Mouse (Mus musculus): ENCODE measurements around the gene Srgap3.

The Srgap3 gene

DNA sequence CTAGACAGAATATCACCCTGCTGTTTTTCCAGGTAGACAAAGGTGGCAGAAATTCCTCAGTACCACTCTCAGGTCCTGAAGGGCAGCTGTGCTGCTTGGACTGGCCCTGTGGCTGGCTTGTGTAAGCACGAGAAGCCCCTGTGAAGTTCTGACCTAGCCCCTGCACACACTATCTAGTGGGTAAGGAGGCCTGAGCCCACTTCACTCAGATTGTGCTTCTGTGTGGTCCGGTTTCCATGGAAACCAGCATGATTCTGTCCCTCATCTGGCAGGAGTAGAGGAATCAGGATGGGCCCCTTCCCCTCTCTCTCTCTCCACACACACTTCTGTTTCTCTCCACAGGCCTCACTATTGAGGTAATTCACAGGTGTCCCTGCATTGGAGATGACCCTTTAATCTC lies 212.0 kb downstream of the Srgap3 start:
- in situ Hi-C loops (cut with MboI; ENCODE audit: low pct_unique_long_range_greater_than_20kb in 1 of 2, low sequenced_read_pairs in 2 of 2, unreplicated experiment in 1 of 2): no loop called here

DNA sequence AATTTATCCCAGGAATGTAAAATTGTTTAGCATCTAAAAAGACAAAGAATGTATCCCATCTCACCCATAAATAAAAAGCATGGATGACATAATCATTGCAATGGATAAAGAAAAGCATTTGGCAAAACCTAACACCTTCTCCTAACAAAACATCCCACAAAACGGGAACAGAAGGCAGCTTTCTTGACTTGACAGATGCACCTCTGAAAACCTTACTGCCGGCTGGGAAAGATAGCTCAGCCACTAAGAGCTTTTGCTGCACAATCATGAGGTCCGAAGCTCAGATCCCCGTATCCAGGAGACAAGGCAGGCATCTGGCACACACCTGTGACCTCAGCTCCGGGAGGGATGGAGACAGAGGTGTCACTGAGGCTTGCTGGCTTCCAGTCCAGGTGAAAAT lies 213.1 kb downstream of the Srgap3 start:
- in situ Hi-C loops (cut with MboI; ENCODE audit: low pct_unique_long_range_greater_than_20kb in 1 of 2, low sequenced_read_pairs in 2 of 2, unreplicated experiment in 1 of 2): no loop called here

DNA sequence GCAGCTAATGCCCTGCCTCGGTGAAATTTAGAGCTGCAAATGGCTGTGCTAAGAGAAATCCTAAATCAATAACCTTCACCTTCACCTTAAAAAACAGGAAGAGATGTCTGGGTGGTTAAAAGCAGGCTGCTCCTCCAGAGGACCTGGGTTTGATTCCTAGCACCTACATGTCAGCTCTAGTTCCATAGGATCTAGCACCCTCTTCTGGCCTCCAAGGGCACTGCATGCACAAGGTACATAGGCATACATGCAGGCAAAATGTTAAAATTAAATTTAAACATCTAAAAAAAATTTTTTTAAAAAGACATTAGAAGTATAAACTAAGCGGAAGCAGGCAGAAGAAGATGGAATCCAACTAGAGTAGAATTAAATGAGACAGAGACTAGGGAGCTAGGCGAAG lies 214.6 kb downstream of the Srgap3 start:
- in situ Hi-C loops (cut with MboI; ENCODE audit: low pct_unique_long_range_greater_than_20kb in 1 of 2, low sequenced_read_pairs in 2 of 2, unreplicated experiment in 1 of 2): no loop called here

DNA sequence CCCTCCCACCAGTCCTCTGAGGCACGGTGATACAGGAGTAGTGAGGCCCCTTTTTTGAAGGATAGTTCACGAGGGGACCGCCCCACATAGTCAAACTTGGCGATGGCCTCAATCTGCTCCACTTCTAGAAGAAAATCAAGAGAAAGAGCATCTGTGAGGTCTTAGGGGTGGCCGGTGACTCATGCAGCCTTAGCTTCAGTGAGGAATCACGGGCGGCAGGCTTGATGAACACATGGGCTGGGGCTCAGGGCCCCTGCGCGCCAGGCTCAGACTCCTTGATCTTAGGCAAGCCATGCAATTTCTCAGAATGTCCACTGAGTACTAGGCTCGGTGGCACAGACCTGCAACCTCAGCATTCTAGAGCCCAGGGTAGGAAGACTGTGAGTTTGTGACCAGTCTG lies 215.7 kb downstream of the Srgap3 start:
- in situ Hi-C loops (cut with MboI; ENCODE audit: low pct_unique_long_range_greater_than_20kb in 1 of 2, low sequenced_read_pairs in 2 of 2, unreplicated experiment in 1 of 2): no loop called here

DNA sequence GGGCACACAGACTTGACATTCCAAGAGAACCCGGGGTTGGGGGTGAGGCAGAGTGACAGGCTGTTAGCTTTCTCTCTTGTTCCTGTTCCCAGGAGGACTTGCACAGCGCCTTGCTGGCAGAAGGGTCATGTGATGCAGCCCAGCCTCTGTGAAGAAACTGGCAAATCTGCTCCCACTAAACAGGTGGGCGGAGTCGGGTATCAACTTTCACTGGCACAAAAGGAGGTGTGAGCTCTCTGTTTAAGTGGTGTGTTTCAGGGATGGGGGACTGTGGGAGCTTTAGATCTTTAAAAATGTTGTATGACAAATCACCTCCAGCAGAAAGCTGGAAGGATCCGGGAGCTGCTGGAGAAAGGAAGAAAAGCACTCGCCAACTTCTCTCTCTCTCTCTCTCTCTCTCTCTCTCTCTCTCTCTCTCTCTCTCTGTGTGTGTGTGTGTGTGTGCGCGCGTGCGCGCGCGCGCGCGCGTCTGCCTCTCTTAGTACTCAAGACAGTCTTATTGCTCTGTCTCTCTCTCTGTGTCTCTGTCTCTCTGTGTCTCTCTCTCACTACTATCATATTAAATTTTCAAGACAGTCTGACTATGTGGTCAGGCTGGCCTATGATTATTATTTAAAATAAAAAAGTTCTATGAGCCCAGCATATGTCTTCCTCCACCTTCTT lies 218.2 kb downstream of the Srgap3 start:
- in situ Hi-C loops (cut with MboI; ENCODE audit: low pct_unique_long_range_greater_than_20kb in 1 of 2, low sequenced_read_pairs in 2 of 2, unreplicated experiment in 1 of 2): no loop called here

- in situ Hi-C loops (cut with MboI; ENCODE audit: low pct_unique_long_range_greater_than_20kb in 1 of 2, low sequenced_read_pairs in 2 of 2, unreplicated experiment in 1 of 2): no loop called here
Measured at GRCm38 (mm10) chr6:112725468-112725867, 221.6 kb downstream of the Srgap3 start.

GRCm38 (mm10) chr6:112720409-112721080 lies 226.5 kb downstream of the Srgap3 start:
- in situ Hi-C loops (cut with MboI; ENCODE audit: low pct_unique_long_range_greater_than_20kb in 1 of 2, low sequenced_read_pairs in 2 of 2, unreplicated experiment in 1 of 2): loop anchor here in 1 of 2 experiments (25.0 kb wide), 1 partner anchor 242 kb away; no protein-coding TSS in a partner anchor

GRCm38 (mm10) chr6:112719983-112720382 lies 227.1 kb downstream of the Srgap3 start:
- in situ Hi-C loops (cut with MboI; ENCODE audit: low pct_unique_long_range_greater_than_20kb in 1 of 2, low sequenced_read_pairs in 2 of 2, unreplicated experiment in 1 of 2): loop anchor here in 1 of 2 experiments (10.0 to 25.0 kb wide), 2 partner anchors 242 to 285 kb away; no protein-coding TSS in a partner anchor

GRCm38 (mm10) chr6:112717168-112717567 lies 229.9 kb downstream of the Srgap3 start:
- in situ Hi-C loops (cut with MboI; ENCODE audit: low pct_unique_long_range_greater_than_20kb in 1 of 2, low sequenced_read_pairs in 2 of 2, unreplicated experiment in 1 of 2): loop anchor here in 1 of 2 experiments (10.0 to 25.0 kb wide), 2 partner anchors 245 to 288 kb away; no protein-coding TSS in a partner anchor

DNA sequence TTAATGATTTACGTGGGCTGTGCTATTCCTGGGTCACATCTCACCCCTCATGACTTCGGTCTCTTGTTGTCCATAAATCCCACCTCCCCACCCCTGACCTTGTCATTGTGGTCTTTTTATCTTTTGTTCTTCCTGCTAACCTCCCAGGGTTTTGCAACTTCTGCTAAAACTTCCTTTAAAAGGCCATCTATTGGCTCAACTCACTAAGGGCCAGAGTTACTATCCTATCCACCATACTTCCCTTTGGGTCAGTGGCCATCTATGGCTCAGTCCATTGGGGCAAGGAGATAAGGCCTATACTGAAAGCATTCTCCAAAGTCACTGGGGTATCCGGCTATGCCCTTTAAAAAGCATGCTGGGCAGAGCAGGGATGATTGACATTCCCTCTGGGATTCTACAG lies 233.1 kb downstream of the Srgap3 start:
- in situ Hi-C loops (cut with MboI; ENCODE audit: low pct_unique_long_range_greater_than_20kb in 1 of 2, low sequenced_read_pairs in 2 of 2, unreplicated experiment in 1 of 2): loop anchor here in 1 of 2 experiments (10.0 to 25.0 kb wide), 2 partner anchors 248 to 291 kb away; no protein-coding TSS in a partner anchor

DNA sequence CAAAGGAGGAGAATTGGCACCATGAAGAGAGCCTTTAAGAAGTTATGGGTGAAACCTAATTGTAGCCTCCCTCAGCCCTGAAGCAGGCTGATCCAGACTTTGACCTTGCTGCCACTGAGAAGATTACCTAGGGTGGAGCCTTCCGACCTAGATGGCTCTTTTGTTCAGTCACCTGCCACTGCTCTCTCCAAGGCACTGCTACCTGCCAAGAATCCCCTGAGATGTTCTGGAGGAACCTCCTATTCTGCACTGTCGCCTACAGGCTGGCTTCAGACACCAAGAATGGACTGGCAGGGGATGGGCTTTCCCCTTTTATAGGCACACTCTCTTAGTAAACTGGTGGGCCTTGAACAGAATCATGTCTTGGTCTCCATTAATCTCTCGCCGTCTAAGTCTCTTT lies 244.8 kb downstream of the Srgap3 start:
- in situ Hi-C loops (cut with MboI; ENCODE audit: low pct_unique_long_range_greater_than_20kb in 1 of 2, low sequenced_read_pairs in 2 of 2, unreplicated experiment in 1 of 2): loop anchor here in 1 of 2 experiments (25.0 kb wide), 1 partner anchor 260 kb away; no protein-coding TSS in a partner anchor

DNA sequence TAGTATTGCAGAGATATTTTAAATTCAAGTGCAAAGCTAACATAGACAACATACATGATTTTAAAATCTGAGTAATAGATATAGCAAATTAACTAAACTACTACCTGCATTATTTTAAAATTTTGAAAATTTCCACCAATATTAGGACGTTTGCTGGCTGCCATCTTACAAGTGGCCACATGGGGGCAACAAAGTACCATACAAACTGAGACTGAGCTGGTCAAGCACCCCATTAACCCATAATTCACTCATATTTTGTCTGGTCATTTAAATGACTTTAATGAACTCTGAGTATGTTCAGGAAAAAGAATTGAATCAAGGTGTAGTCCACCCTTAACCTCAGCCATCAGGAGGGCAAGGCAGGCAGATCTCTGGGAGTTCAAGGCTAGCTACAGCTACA lies 246.7 kb downstream of the Srgap3 start:
- in situ Hi-C loops (cut with MboI; ENCODE audit: low pct_unique_long_range_greater_than_20kb in 1 of 2, low sequenced_read_pairs in 2 of 2, unreplicated experiment in 1 of 2): loop anchor here in 1 of 2 experiments (25.0 kb wide), 1 partner anchor 262 kb away; no protein-coding TSS in a partner anchor

DNA sequence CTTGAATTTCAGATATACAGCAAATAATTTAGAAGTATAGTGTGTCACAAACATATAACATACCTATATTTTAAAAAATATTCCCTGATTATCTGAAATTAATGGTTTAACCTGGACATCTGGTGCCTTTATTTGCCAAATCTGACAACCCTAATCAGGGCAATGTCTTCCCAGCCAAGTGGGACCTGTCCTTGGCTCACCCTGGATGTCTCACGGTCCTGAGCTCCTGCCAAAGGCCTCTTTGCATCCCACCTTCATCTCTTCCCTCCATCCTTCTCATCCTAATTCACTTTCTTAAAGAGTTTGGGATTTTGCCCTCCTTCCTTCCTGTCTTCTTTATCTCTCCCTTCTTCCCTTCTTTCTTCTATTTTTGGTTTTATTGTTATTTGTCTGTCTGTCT lies 248.0 kb downstream of the Srgap3 start:
- in situ Hi-C loops (cut with MboI; ENCODE audit: low pct_unique_long_range_greater_than_20kb in 1 of 2, low sequenced_read_pairs in 2 of 2, unreplicated experiment in 1 of 2): no loop called here

DNA sequence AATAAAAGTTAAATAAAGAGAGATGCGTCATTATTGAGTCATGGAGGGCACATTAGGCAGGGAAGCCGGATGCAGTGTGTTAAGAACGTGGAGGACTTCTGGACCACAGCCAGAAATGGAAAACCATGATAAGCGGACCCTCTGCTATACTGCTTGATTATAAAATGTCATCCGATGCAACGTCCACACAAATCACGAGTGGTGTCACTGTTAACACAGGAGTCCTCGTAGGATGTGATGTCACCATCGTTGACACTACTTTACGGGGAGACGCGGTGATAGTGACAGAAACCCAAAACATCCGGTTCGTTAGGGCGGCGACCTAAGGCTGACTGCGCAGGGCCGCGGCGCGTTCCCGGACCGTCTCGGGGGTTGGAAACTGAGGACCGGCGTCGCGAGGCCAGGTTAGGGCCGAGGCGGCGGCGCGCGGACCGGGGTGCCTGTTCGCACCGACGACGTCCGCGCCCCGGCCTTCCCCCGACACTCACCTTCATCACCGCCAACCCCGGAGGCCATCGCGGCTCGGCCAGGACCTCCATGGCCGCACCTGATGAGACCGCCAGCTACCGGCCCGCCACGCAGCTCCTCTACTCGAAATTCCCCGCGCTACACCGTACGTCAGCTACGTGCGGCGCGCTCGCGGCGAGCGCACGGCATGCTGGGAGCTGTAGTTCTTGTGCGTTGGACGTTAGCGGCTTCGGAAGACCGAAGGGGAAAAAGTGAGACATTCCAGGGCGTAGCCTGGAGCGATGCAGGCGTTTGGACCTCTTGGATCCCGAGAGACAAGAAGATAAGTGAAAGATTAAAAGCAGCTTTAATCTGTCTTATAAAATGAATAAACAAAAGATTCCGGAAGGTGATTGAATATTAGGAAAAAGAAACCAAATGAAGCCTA lies 250.8 kb downstream of the Srgap3 start, which contains the start of gene Rad18:
TSS of gene Rad18 (minus strand) at position 631 of the 895 bp plus-strand sequence.
- in situ Hi-C loops (cut with MboI; ENCODE audit: low pct_unique_long_range_greater_than_20kb in 1 of 2, low sequenced_read_pairs in 2 of 2, unreplicated experiment in 1 of 2): no loop called here

DNA sequence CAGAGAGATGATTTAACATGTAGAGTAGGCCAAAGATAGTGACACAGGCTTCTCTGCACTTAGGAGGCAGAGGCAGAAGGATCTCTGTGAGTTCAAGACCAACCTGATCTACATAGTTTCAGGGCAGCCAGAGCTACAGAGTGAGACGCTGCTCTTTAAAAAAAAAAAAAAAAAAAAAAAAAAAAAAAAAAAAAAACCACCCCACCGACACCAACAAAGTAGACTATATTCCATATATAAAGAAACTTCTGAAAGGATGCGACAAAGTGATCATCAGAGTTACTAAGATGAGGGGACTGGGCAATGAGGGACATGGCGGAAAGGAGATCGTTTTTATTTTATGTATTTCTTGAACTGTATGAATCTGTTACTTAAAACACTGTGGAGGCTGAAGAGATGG lies 252.6 kb downstream of the Srgap3 start:
- in situ Hi-C loops (cut with MboI; ENCODE audit: low pct_unique_long_range_greater_than_20kb in 1 of 2, low sequenced_read_pairs in 2 of 2, unreplicated experiment in 1 of 2): no loop called here

DNA sequence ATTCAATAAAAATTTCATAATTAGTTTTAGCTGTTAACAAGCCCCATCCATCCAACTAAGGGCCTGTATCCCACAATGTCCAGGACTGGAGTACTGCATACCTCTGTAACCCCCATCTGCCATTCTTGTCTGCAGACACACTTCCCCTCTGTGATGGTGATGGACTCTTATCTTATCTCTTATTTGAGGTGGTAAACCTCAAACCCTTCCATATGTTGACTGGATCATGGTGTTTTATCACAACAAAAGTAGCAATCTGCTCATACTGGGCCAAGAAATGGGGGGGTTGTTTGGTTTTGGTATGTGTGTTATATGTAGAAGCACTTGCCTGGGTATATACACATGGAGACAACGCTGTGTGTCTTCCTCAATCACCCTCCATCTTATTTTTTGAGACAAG lies 255.5 kb downstream of the Srgap3 start:
- in situ Hi-C loops (cut with MboI; ENCODE audit: low pct_unique_long_range_greater_than_20kb in 1 of 2, low sequenced_read_pairs in 2 of 2, unreplicated experiment in 1 of 2): no loop called here

DNA sequence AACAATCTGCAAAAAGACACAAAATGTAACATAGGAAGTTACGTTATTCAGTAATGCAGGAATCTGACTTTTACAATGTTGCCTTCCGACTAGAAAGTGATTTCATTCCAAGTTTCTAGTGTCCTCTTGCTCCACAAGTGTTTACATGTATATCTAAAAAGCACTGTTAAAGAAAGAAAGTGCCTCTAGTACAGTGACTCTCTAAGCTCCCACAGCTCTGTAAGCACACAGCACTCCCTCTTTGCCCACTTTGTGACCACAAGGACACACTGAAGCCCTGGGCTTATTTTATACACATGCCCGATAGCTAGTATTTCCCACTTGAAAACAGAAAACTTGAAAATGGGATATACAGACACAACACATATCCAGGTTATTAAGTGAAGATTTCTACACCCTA lies 259.0 kb downstream of the Srgap3 start:
- in situ Hi-C loops (cut with MboI; ENCODE audit: low pct_unique_long_range_greater_than_20kb in 1 of 2, low sequenced_read_pairs in 2 of 2, unreplicated experiment in 1 of 2): no loop called here

DNA sequence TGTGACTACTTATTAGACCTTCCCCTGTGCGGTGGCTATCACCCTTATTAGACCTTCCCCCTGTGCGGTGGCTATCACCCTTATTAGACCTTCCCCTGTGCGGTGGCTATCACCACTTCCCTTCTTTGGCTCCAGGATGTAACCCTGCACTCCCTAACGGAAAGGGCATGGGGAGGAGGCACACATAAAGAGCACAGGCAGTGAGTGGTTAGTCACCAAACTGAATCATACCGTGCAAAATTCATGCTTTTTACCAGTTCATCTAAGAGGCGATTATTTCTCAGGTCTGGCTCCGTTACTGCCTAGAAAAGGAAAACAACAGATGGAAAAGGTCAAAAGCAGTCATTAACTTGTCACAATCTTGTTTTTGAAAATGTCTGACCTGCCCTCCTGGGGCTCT lies 260.6 kb downstream of the Srgap3 start:
- in situ Hi-C loops (cut with MboI; ENCODE audit: low pct_unique_long_range_greater_than_20kb in 1 of 2, low sequenced_read_pairs in 2 of 2, unreplicated experiment in 1 of 2): no loop called here

- in situ Hi-C loops (cut with MboI; ENCODE audit: low pct_unique_long_range_greater_than_20kb in 1 of 2, low sequenced_read_pairs in 2 of 2, unreplicated experiment in 1 of 2): no loop called here
Measured at GRCm38 (mm10) chr6:112684065-112684464, 263.0 kb downstream of the Srgap3 start.

Data from mouse embryonic stem cell (cell line).